Mouse (Mus musculus) kidney, postnatal 0 days (tissue): ENCODE data around the gene 4930455H04Rik. TPM values are rescaled to one million over a fixed set of nuclear protein-coding genes. Genes with fewer than 3 reads are reported as not detected.

ENCODE experiments used
- ATAC-seq: fragments of 200-750 bp; cut with Nextera tagmentation; replicated peaks from 2 replicates; pipeline ENCODE4 v1.8.0; 2017; ENCODE audit warnings: low read depth, moderate number of reproducible peaks, moderate TSS enrichment, moderate library complexity; ENCODE audit not compliant: low FRiP score
- DNase-seq: peaks from one replicate; pipeline ENCODE4 v3.0.0-alpha.2; 2016; ENCODE audit warnings: low spot score
- H3K27ac ChIP-seq: fragments of 300-500 bp; sonication (generic); 2 replicates; pipeline ENCODE4 v1.5.1; 2014; ENCODE audit warnings: mild to moderate bottlenecking
- H3K27me3 ChIP-seq: fragments of 300-500 bp; sonication (generic); 2 replicates; pipeline ENCODE4 v1.6.1; 2014; ENCODE audit warnings: low read length, mixed read lengths; ENCODE audit not compliant: insufficient read depth
- H3K36me3 ChIP-seq: fragments of 300-500 bp; sonication (generic); 2 replicates; pipeline ENCODE4 v1.6.1; 2014; ENCODE audit warnings: low read length, mixed read lengths; ENCODE audit not compliant: insufficient read depth
- H3K4me1 ChIP-seq: fragments of 300-500 bp; sonication (generic); replicated peaks from 2 replicates; pipeline ENCODE4 v1.6.1; 2014; ENCODE audit warnings: antibody characterized with exemption, low read length, mixed read lengths; ENCODE audit not compliant: insufficient read depth
- H3K4me2 ChIP-seq: fragments of 300-500 bp; sonication (generic); 2 replicates; pipeline ENCODE4 v1.6.1; 2014; ENCODE audit warnings: mild to moderate bottlenecking, low read length, moderate library complexity, mixed read lengths
- H3K4me3 ChIP-seq: fragments of 300-500 bp; sonication (generic); replicated peaks from 2 replicates; pipeline ENCODE4 v1.5.1; 2014; ENCODE audit warnings: low read depth, low read length
- H3K9ac ChIP-seq: fragments of 300-500 bp; sonication (generic); 2 replicates; pipeline ENCODE4 v1.6.1; 2014; ENCODE audit warnings: low read depth, low read length
- H3K9me3 ChIP-seq: fragments of 300-500 bp; sonication (generic); replicated peaks from 2 replicates; pipeline ENCODE4 v1.6.1; 2016; ENCODE audit warnings: low read length, inconsistent platforms, mixed read lengths
- CTCF ChIP-seq: IDR thresholded peaks from 2 replicates; pipeline ENCODE4 v1.5.1; 2016; ENCODE audit warnings: antibody characterized with exemption, low read depth, mild to moderate bottlenecking, moderate library complexity
- WGBS: fragments of 180-500 bp; shearing (Covaris S2); extraction: QIAGEN DNeasy Blood & Tissue Kit; methylation state at CpG from one replicate; pipeline ENCODE4 v1.1.7; 2014; 5-methylcytosine and 5-hydroxymethylcytosine counted together
- polyA plus RNA-seq: library from polyadenylated mRNA; unstranded; fragments of >200 nt; fragmentation: Nextera tagmentation; extraction: Ambion mirVana; gene quantifications from 2 replicates; pipeline ENCODE4 v1.2.1, GENCODE M21; 2015

The 4930455H04Rik gene
- polyA plus RNA-seq, 1 experiment from 2014 or later = not detected

- peak; percentile 29 for DNase-seq
- ATAC-seq = no peak
- no peak overlapping the region for H3K27ac ChIP-seq
Measured at GRCm38 (mm10) chr3:116940804-116941558, 27.1 kb upstream of the 4930455H04Rik start.

GRCm38 (mm10) chr3:116941559-116942117 lies 26.4 kb upstream of the 4930455H04Rik start:
- H3K4me3 ChIP-seq = no peak overlapping the region
- no peaks in the 10 kb centered on the region for H3K27me3 ChIP-seq
- H3K4me1 ChIP-seq = no peaks in the 10 kb centered on the region
- DNase-seq (no peak), ATAC-seq (no peak)
- no peaks in the 10 kb centered on the region for H3K9me3 ChIP-seq
- no peak overlapping the region for H3K9ac ChIP-seq
- WGBS = 100% methylated on average over 1 of the region's 1 CpGs
- no peak for TF ChIP-seq CTCF
- H3K4me2 ChIP-seq = no peak overlapping the region
- H3K27ac ChIP-seq = no peak overlapping the region
- H3K36me3 ChIP-seq = no peaks in the 10 kb centered on the region

More at GRCm38 (mm10) chr3:116940804-116941558, 27.1 kb upstream of the 4930455H04Rik start:
- TF ChIP-seq CTCF = no peak
- Histone ChIP-seq H3K9me3 (no peaks in the 10 kb centered on the region), H3K36me3 (no peaks in the 10 kb centered on the region), H3K27me3 (no peaks in the 10 kb centered on the region), H3K4me1 (no peaks in the 10 kb centered on the region), H3K9ac (no peak overlapping the region), H3K4me2 (no peak overlapping the region), H3K4me3 (no peak overlapping the region)
- WGBS = 40% methylated on average over 10 of the region's 10 CpGs

GRCm38 (mm10) chr3:116942751-116943150 lies 25.3 kb upstream of the 4930455H04Rik start:
- Histone ChIP-seq H3K36me3 (no peaks in the 10 kb centered on the region), H3K27me3 (no peaks in the 10 kb centered on the region), H3K4me1 (no peaks in the 10 kb centered on the region), H3K9ac (no peak overlapping the region), H3K9me3 (no peaks in the 10 kb centered on the region), H3K27ac (no peak overlapping the region), H3K4me2 (no peak overlapping the region), H3K4me3 (no peak overlapping the region)
- TF ChIP-seq CTCF = no peak
- no peak for DNase-seq
- ATAC-seq = no peak
- WGBS = 54% methylated on average over 6 of the region's 6 CpGs

- H3K4me3 ChIP-seq = no peak overlapping the region
- no peaks in the 10 kb centered on the region for H3K9me3 ChIP-seq
- H3K27ac ChIP-seq = no peak overlapping the region
- no peak for TF ChIP-seq CTCF
- H3K4me2 ChIP-seq = no peak overlapping the region
- H3K4me1 ChIP-seq = no peaks in the 10 kb centered on the region
- no peak for DNase-seq
- WGBS = 74% methylated on average over 4 of the region's 4 CpGs
- H3K27me3 ChIP-seq = no peaks in the 10 kb centered on the region
- no peak for ATAC-seq
- H3K9ac ChIP-seq = no peak overlapping the region
- H3K36me3 ChIP-seq = no peaks in the 10 kb centered on the region
Measured at GRCm38 (mm10) chr3:116943422-116943821, 24.6 kb upstream of the 4930455H04Rik start.

- 69% methylated on average over 4 of the region's 4 CpGs for WGBS
- H3K27ac ChIP-seq = no peak overlapping the region
- no peaks in the 10 kb centered on the region for H3K27me3 ChIP-seq
- no peaks in the 10 kb centered on the region for H3K9me3 ChIP-seq
- ATAC-seq (no peak), DNase-seq (no peak)
- TF ChIP-seq CTCF = no peak
- H3K4me3 ChIP-seq = no peak overlapping the region
- H3K36me3 ChIP-seq = no peaks in the 10 kb centered on the region
- no peak overlapping the region for H3K9ac ChIP-seq
- no peak overlapping the region for H3K4me2 ChIP-seq
- no peaks in the 10 kb centered on the region for H3K4me1 ChIP-seq
Measured at GRCm38 (mm10) chr3:116946476-116946875, 21.6 kb upstream of the 4930455H04Rik start.

- Histone ChIP-seq H3K9ac (no peak overlapping the region), H3K27me3 (no peaks in the 10 kb centered on the region), H3K4me3 (no peak overlapping the region), H3K27ac (no peak overlapping the region), H3K4me1 (no peaks in the 10 kb centered on the region), H3K9me3 (no peaks in the 10 kb centered on the region), H3K36me3 (no peaks in the 10 kb centered on the region), H3K4me2 (no peak overlapping the region)
- ATAC-seq (no peak), DNase-seq (no peak)
- WGBS = 84% methylated on average over 6 of the region's 6 CpGs
- no peak for TF ChIP-seq CTCF
Measured at GRCm38 (mm10) chr3:116950665-116951115, 17.4 kb upstream of the 4930455H04Rik start.
